Mouse (Mus musculus) intestine, embryonic 14.5 days (tissue): Measurements from ENCODE around the gene Cdh19. TPM values are rescaled to one million over a fixed set of nuclear protein-coding genes. Genes with fewer than 3 reads are reported as not detected.

ENCODE experiments used
- ATAC-seq: fragments of 200-750 bp; cut with Nextera tagmentation; replicated peaks from 2 replicates; pipeline ENCODE4 v1.8.0; 2017; ENCODE audit warnings: low read depth, moderate number of reproducible peaks, moderate TSS enrichment, moderate library complexity; ENCODE audit not compliant: low FRiP score, low TSS enrichment
- DNase-seq: peaks from one replicate; pipeline ENCODE4 v3.0.0-alpha.2; 2018; ENCODE audit warnings: low spot score
- H3K27ac ChIP-seq: fragments of 300-500 bp; sonication (generic); 2 replicates; pipeline ENCODE4 v1.5.1; 2014; ENCODE audit warnings: low read depth, mild to moderate bottlenecking, control low read depth
- H3K27me3 ChIP-seq: fragments of 300-500 bp; sonication (generic); replicated peaks from 2 replicates; pipeline ENCODE4 v1.6.1; 2014; ENCODE audit warnings: low read length, control low read depth; ENCODE audit not compliant: control insufficient read depth, insufficient read depth
- H3K36me3 ChIP-seq: fragments of 300-500 bp; sonication (generic); 2 replicates; pipeline ENCODE4 v1.6.1; 2014; ENCODE audit warnings: low read length, control low read depth; ENCODE audit not compliant: control insufficient read depth, insufficient read depth
- H3K4me1 ChIP-seq: fragments of 300-500 bp; sonication (generic); replicated peaks from 2 replicates; pipeline ENCODE4 v1.6.1; 2014; ENCODE audit warnings: low read length, control low read depth, mixed read lengths; ENCODE audit not compliant: control insufficient read depth, insufficient read depth
- H3K4me2 ChIP-seq: fragments of 300-500 bp; sonication (generic); 2 replicates; pipeline ENCODE4 v1.6.1; 2014; ENCODE audit warnings: low read length
- H3K4me3 ChIP-seq: fragments of 300-500 bp; sonication (generic); 2 replicates; pipeline ENCODE4 v1.5.1; 2014; ENCODE audit warnings: low read depth, low read length, control low read depth, mixed read lengths
- H3K9ac ChIP-seq: fragments of 300-500 bp; sonication (generic); 2 replicates; pipeline ENCODE4 v1.6.1; 2014; ENCODE audit warnings: mild to moderate bottlenecking, low read length
- H3K9me3 ChIP-seq: fragments of 300-500 bp; sonication (generic); 2 replicates; pipeline ENCODE4 v1.6.1; 2016; ENCODE audit warnings: low read length, control low read depth; ENCODE audit not compliant: control insufficient read depth
- WGBS: fragments of 180-500 bp; shearing (Covaris S2); extraction: QIAGEN DNeasy Blood & Tissue Kit; methylation state at CpG from one replicate; pipeline ENCODE4 v1.1.7; 2014; 5-methylcytosine and 5-hydroxymethylcytosine counted together
- polyA plus RNA-seq: library from polyadenylated mRNA; unstranded; fragments of >200 nt; fragmentation: Nextera tagmentation; extraction: Ambion mirVana; gene quantifications from 2 replicates; pipeline ENCODE4 v1.2.1, GENCODE M21; 2014

Cdh19 gene
- polyA plus RNA-seq = 1.9 TPM in 2 replicates

- no peaks in the 10 kb centered on the region for H3K36me3 ChIP-seq
- DNase-seq = no peak
- no peaks in the 10 kb centered on the region for H3K27me3 ChIP-seq
- no peak within 1 kb of the TSS for H3K9ac ChIP-seq
- ATAC-seq = no peak
- no peak within 1 kb of the TSS for H3K27ac ChIP-seq
- H3K4me1 ChIP-seq = no peaks in the 10 kb centered on the region
- H3K9me3 ChIP-seq = no peaks in the 10 kb centered on the region
- H3K4me3 ChIP-seq = no peak within 1 kb of the TSS
- WGBS = 45% methylated on average over 2 of the region's 2 CpGs
- H3K4me2 ChIP-seq = no peak within 1 kb of the TSS
Observed at GRCm38 (mm10) chr1:110977484-110977883, at the start of gene Cdh19. TSS of gene Cdh19 (minus strand) at chr1:110977584.

DNA sequence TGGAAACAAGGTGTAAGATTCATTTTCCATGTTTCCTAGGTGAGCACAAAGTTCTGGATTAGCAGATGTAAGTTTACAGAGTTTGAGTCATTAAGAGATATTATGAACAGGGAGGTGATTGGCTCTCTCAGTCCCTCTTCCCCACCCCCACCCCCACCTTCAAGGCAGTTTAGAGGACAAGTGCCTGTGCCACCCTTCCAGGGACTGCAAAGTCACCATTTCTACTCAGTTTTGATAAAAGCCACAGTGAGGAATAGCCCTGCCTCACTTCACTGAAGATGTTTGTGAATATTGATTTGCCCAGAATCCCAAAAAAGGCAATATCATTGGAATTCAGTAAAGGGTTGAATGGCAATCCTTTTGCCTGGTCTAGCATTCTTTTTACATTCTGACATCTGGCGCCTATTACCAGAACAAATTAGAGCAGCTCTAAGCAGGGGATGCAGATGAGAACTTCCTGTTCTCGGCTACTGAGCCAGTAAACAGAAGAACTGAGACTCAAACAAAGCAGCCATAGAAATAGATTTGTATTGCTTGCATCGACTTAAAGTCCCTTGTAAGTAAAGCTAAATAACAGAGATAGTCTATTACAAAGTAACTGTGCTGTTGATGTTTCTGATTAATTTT is 43.2 kb upstream of the Cdh19 start:
- 55% methylated on average over 3 of the region's 3 CpGs for WGBS
- H3K9ac ChIP-seq = no peak overlapping the region
- H3K4me2 ChIP-seq = no peak overlapping the region
- DNase-seq = no peak
- no peak for ATAC-seq
- H3K27ac ChIP-seq = no peak overlapping the region
- H3K4me1 ChIP-seq = no peaks in the 10 kb centered on the region
- no peaks in the 10 kb centered on the region for H3K9me3 ChIP-seq
- H3K4me3 ChIP-seq = no peak overlapping the region
- H3K27me3 ChIP-seq = no peaks in the 10 kb centered on the region
- no peaks in the 10 kb centered on the region for H3K36me3 ChIP-seq

DNA sequence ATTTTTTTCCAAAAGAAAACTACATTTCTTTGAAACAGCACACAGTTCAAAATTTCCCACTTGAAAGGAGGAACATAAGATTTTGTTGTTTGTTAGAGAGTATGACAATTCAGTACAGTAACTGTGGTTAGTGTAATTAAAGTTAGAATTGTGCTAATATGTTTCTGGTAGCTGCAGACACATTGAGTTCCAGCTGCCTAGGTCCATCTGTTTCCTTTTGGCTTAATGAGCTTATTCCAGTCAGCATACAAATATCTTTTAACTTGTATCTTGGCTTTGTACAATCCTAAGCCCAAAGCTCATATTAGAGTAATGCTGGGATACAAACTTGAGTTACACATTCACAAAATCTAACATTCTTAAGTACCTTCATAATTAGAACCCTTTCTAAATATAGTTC is 40.3 kb upstream of the Cdh19 start:
- DNase-seq (no peak), ATAC-seq (no peak)
- H3K27me3 ChIP-seq = no peaks in the 10 kb centered on the region
- no peak overlapping the region for H3K9ac ChIP-seq
- H3K27ac ChIP-seq = no peak overlapping the region
- H3K4me2 ChIP-seq = no peak overlapping the region
- no peak overlapping the region for H3K4me3 ChIP-seq
- H3K9me3 ChIP-seq = no peaks in the 10 kb centered on the region
- no peaks in the 10 kb centered on the region for H3K36me3 ChIP-seq
- H3K4me1 ChIP-seq = no peaks in the 10 kb centered on the region

GRCm38 (mm10) chr1:110989824-110990223 is 12.4 kb upstream of the Cdh19 start:
- Histone ChIP-seq H3K27ac (no peak overlapping the region), H3K4me1 (no peaks in the 10 kb centered on the region), H3K9ac (no peak overlapping the region), H3K4me3 (no peak overlapping the region), H3K4me2 (no peak overlapping the region), H3K36me3 (no peaks in the 10 kb centered on the region), H3K27me3 (no peaks in the 10 kb centered on the region), H3K9me3 (no peaks in the 10 kb centered on the region)
- DNase-seq (no peak), ATAC-seq (no peak)

GRCm38 (mm10) chr1:110969201-110969600 is 8.2 kb downstream of the Cdh19 start:
- ATAC-seq (no peak), DNase-seq (no peak)
- no peaks in the 10 kb centered on the region for H3K9me3 ChIP-seq
- H3K4me3 ChIP-seq = no peak overlapping the region
- no peak overlapping the region for H3K27ac ChIP-seq
- H3K36me3 ChIP-seq = no peaks in the 10 kb centered on the region
- no peak overlapping the region for H3K4me2 ChIP-seq
- H3K4me1 ChIP-seq = no peaks in the 10 kb centered on the region
- 63% methylated on average over 2 of the region's 2 CpGs for WGBS
- H3K9ac ChIP-seq = no peak overlapping the region
- no peaks in the 10 kb centered on the region for H3K27me3 ChIP-seq

GRCm38 (mm10) chr1:110909752-110910151 is 67.6 kb downstream of the Cdh19 start:
- WGBS = 91% methylated on average over 1 of the region's 1 CpGs
- Histone ChIP-seq H3K27ac (no peak overlapping the region), H3K9me3 (no peaks in the 10 kb centered on the region), H3K9ac (no peak overlapping the region), H3K27me3 (no peaks in the 10 kb centered on the region), H3K4me1 (no peaks in the 10 kb centered on the region), H3K4me2 (no peak overlapping the region), H3K4me3 (no peak overlapping the region), H3K36me3 (no peaks in the 10 kb centered on the region)
- ATAC-seq = no peak
- DNase-seq = no peak

GRCm38 (mm10) chr1:110909218-110909617 is 68.2 kb downstream of the Cdh19 start:
- Histone ChIP-seq H3K27ac (no peak overlapping the region), H3K4me1 (no peaks in the 10 kb centered on the region), H3K9ac (no peak overlapping the region), H3K4me3 (no peak overlapping the region), H3K27me3 (no peaks in the 10 kb centered on the region), H3K9me3 (no peaks in the 10 kb centered on the region), H3K36me3 (no peaks in the 10 kb centered on the region), H3K4me2 (no peak overlapping the region)
- ATAC-seq (no peak), DNase-seq (no peak)
- WGBS = 71% methylated on average over 1 of the region's 1 CpGs

DNA sequence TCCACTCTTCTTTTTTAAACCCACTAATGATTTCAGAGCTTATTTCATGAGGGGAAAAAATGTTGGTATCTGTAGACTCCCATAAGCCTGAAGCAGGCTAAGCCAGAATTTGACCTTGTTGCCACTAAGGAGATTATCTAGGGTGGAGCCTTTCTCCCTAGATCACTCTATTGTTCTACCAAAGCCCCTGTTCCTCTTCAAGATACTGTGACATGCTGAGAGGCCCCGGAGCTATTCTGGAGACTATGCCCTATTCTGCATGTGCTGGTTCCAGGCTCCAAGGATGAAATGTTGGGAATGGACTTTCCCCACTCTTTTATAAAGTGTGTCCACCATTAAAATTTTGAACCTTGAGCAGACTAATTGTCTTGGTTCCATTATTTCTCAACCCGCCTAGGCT is 73.1 kb downstream of the Cdh19 start:
- no peaks in the 10 kb centered on the region for H3K4me1 ChIP-seq
- WGBS = 96% methylated on average over 2 of the region's 2 CpGs
- no peaks in the 10 kb centered on the region for H3K9me3 ChIP-seq
- no peak for ATAC-seq
- H3K36me3 ChIP-seq = no peaks in the 10 kb centered on the region
- no peak overlapping the region for H3K9ac ChIP-seq
- no peak overlapping the region for H3K4me3 ChIP-seq
- H3K27me3 ChIP-seq = no peaks in the 10 kb centered on the region
- H3K27ac ChIP-seq = no peak overlapping the region
- DNase-seq = no peak
- no peak overlapping the region for H3K4me2 ChIP-seq
